Mouse (Mus musculus): ENCODE data around the gene Ccser1.

Ccser1 gene

DNA sequence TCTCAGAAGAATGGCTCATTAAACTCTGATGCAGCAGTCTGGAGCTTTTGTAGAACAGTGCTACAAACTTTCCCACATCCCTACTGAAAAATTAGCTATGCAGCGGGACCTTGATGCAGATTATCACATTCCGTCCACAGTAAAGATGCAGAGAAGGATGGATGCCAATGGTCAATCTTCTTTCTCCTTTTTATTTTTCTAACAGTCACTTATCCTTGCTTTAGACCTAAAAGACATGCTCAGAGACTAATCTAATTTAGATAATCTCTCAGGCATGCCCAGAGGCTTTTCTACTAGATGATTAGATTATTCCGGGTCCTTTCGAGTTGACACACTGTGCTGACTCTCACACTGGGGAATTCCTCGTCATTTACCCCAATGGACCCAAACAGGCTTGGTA lies 421.8 kb downstream of the Ccser1 start:
- no peak for ATAC-seq (ENCODE audit: insufficient number of reproducible peaks, low FRiP score, low TSS enrichment)

DNA sequence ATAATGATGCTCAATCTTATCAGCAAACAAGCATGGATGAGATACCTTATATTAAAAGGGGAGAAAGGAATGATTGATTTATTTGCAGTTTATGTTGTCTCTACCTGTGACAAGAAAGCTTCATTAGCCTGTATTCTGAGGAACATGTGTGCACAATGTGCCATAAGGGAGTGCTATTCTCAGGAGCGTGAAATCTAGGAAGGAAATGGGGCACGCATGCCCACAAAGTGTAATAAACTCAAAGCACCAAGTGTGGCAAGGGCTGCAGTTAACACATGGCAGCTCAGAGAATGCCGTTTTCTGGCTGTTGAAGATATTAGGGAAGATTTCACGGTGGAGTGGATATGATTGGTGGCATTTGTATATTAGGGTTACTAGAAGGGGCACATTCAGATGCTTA lies 434.8 kb downstream of the Ccser1 start:
- no peak for ATAC-seq (ENCODE audit: insufficient number of reproducible peaks, low FRiP score, low TSS enrichment)

DNA sequence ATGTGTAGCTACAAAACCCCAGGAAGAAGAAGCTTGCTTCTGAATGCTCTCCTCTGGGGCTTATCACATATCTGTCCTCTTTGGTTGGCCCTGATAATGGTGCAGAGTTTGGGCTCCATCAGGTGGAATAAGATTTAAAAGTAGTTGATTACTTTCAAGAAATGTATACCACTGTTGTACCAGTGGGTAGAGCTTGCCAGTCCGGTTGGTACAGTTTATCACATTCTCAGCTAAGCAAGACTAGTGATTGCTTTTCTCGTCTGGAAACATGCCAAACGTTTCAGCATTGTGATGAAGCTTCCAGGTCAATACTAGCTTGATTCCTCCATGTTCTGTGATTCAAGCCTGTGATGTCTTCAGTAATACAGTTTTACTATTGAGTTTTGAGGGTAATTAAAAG lies 441.6 kb downstream of the Ccser1 start:
- ATAC-seq (ENCODE audit: insufficient number of reproducible peaks, low FRiP score, low TSS enrichment) = no peak

DNA sequence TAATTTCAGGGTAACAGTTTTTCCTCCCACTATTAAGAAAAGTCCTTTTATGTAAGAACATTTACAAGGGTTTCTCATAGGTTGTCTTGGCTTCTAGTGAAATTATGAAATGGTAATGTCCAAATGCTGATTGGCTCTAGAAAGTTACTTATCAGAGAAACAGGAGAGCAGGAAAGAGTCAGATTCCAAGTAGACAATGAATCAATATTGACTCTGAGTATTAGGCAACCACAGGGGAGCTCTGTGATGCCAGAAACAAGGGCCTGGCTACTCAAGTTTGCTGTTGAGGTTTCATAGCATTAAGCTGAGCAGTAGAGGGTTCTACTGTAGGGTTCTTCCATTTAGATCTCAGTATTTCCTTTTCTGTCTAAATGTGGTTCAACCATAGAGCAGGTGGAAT lies 481.3 kb downstream of the Ccser1 start:
- ATAC-seq (ENCODE audit: insufficient number of reproducible peaks, low FRiP score, low TSS enrichment) = no peak

DNA sequence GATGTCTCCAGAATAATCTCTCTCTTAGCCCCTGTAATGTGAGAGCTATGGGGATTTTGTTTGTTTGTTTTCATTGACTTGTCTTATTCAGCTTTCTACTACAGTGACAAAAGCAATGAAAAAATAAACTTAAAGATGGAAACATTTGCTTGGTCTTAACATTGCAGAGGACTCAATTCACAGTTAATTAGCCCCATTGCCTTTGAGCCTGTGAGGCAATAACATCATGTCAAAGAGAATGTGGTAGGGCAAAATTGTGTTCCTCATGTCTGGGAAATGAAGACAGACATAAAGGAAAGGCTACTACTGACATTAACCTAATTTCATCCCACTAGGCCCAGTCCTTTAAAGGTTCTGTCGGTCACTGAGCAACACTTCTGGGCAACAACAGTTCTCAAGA lies 484.4 kb downstream of the Ccser1 start:
- ATAC-seq (ENCODE audit: insufficient number of reproducible peaks, low FRiP score, low TSS enrichment) = no peak

DNA sequence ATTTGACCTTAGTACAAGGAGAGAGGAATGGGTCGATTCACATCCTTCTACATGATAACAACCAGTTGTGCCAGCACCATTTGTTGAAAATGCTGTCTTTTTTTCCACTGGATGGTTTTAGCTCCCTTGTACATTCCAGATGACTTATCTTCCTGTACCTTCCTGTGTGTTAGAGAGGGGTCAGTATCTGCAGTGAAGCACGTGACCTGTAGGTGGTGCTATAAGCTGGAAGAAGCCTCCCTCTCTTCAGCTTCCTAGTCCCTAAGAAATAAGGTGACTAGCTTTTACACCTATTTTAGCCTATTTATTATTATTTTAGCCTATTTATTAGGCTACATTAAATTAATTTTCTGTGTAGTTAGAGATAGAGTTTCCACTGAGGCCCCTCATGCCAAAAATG lies 506.9 kb downstream of the Ccser1 start:
- no peak for ATAC-seq (ENCODE audit: insufficient number of reproducible peaks, low FRiP score, low TSS enrichment)

DNA sequence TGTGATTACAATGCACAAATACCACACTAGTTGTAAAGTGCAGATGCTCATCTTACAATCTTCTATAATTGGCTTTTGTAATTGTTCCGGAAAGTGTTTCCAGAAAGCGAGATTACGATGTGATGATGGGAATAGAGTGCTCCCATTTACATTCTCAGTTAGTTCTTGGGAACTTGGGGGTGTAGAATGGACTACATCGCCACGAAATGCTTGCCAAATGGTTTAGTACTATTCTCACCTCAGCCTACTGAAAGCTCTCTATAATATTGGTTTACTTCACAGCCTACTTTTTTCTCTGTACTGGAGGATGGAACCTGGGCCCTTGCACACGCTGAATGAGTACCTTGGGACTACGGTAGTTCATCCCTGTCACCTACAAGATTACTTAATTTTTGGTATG lies 522.9 kb downstream of the Ccser1 start:
- ATAC-seq (ENCODE audit: insufficient number of reproducible peaks, low FRiP score, low TSS enrichment) = no peak

DNA sequence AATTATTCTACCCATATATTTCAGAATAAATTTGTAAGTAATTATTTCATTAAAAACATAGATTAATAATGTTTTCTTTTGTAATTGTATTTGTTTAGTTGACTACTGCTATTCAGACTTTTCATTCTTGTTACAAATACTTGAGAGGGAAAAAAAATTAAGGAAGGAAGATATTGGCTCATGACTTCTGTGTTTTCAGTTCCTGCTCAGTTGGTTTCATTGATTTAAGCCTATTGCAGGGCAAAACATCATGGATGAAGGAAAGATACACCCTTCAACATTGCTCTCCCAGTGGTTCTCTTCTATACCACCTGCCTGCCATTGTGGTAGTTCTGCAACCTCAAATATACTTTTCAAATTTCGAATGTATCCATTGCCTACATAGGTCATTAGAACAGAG lies 541.1 kb downstream of the Ccser1 start:
- ATAC-seq (ENCODE audit: insufficient number of reproducible peaks, low FRiP score, low TSS enrichment) = no peak

DNA sequence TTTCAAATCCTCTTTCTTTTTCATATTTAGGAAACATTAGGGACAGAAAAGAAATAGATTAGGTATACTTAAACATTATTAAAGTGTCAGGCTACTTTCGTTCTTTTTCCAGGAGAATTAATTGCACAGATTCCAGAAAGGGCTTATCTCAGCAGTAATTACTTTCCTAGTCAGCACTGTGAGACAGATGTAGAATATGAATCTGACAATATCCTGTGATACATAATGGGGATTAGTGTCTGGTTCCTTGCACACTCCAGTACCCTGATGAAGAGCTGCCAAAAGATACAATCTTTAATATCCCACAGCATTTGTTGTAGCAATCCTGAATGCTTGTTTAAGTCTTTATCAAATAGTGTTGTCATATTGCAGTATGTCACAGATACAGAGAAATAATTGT lies 548.9 kb downstream of the Ccser1 start:
- no peak for ATAC-seq (ENCODE audit: insufficient number of reproducible peaks, low FRiP score, low TSS enrichment)

DNA sequence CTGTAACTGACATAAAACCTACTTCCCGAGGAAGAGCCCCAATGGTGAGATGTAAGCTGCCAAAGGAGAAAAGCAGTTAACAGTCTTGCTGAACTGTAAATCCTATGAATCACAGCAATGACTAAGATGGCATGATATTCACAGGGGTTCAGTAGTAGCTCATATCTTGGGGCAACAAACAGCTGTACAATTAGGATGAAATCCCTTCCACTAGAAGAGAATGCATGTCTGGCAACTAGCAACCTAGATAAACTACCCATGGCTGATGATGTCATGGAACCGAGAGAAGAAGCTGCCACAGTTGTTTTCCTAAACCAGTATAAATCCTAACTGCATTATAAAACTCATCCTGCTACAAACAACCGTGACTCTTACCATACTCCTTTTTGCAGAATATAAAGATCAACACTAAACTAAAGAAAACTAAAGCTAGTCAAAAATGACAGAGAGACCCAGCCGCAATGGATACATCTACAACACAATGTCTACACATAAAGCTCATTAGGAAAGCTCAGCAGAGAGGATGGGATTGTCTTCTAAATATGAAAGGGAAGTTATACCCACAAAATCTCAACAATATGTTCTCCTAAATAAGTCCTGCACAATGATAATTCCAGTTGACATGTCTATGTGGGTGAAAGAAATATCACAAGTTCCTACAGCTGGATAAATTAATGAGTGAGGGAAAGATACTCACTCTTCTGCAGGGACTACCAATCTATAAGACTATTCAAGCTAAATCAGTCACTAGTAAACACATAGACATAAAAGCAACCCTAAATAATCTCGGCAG lies 550.2 kb downstream of the Ccser1 start:
- ATAC-seq (ENCODE audit: insufficient number of reproducible peaks, low FRiP score, low TSS enrichment) = no peak

DNA sequence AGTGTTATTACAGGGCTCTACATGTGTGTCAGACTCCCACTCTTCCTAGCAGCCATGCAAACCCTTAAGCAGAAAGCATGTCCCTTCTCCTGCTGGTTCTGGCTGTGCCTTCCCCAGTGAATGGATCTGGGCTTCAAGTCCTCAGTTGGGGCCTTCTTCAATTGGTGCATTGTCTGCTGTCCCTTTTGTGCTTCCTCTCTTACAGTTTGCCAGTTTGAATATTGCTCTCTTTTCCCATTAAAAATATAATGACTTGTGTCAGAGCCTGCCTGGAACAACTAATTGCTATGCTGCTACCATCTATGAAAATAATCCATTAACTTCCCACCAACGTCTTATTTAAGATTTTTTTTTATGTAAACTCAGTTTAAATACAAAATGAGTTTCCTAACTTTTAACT lies 566.2 kb downstream of the Ccser1 start:
- no peak for ATAC-seq (ENCODE audit: insufficient number of reproducible peaks, low FRiP score, low TSS enrichment)

DNA sequence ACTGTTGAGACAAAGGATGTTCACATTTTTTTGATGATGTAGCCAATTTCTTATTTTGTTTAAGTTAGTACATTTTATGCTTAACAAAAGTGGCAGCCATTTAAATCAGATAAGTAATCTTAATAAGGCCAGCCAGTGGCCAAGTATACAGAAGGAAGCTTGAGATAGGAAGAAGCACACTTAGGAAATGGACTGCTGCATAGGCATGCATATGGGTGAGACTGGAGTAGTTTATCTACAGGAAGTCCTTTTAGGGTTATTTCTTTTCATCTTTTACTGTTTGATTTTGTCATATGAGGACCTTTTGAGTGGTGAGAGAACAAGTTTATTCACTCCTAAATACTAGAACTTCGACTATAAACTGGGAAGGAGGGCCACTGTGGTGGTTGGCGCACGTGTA lies 582.0 kb downstream of the Ccser1 start:
- ATAC-seq (ENCODE audit: insufficient number of reproducible peaks, low FRiP score, low TSS enrichment) = no peak

DNA sequence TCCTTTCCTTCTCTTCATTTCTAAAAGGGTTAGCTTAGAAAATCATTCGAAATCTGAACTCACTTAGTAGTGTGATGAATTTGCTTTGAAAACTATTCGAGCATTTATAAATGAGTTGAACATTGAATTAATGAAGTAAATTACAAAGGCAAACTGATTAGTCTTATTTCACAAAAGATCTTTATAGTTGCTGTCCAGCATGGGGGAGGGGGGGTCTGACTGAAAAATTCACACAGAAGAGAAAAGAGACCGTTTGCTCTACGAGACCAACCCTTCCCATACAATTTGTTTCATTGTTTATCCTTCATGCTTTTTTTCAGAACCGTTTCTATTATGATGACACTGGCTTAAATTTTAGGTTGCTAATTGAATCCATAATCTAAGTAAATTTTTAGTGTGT lies 583.3 kb downstream of the Ccser1 start:
- ATAC-seq (ENCODE audit: insufficient number of reproducible peaks, low FRiP score, low TSS enrichment) = no peak

DNA sequence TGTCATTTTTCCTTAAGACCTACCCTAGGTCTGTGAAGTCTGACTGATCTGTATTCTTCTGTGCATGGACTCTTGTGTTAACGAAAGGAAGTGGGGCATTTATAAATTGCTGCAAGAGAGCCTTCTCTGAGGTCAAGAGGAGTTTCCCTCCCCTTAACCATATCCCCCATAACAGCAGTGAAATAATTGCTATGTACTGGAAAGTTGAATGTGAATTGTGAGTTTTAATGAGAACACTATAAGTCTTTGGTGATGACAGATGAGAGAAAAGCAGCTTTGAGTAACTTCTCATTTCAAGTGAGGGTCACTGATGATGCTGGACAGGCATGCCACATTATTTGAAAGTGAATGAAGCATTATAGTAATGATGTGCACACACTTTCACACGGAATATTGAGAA lies 585.7 kb downstream of the Ccser1 start:
- no peak for ATAC-seq (ENCODE audit: insufficient number of reproducible peaks, low FRiP score, low TSS enrichment)

DNA sequence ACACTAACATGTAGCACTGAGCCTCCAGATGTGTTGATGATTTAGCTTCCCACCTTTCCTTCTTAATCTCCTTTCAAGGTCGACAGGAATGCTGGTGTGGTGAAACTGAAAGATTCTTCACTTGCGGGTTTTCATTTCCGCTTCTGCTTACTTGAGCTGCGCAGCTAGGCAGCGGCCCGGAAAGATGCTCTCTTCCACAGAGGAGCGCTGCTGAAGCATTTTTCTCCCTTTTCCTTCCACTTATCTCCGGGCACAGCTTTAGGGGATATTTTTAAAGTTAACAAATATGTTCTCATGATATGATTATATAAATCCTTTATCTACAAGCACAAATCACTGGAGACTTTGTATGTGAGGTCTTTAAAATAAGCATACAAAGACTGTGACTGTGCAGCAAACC lies 587.0 kb downstream of the Ccser1 start:
- no peak for ATAC-seq (ENCODE audit: insufficient number of reproducible peaks, low FRiP score, low TSS enrichment)

DNA sequence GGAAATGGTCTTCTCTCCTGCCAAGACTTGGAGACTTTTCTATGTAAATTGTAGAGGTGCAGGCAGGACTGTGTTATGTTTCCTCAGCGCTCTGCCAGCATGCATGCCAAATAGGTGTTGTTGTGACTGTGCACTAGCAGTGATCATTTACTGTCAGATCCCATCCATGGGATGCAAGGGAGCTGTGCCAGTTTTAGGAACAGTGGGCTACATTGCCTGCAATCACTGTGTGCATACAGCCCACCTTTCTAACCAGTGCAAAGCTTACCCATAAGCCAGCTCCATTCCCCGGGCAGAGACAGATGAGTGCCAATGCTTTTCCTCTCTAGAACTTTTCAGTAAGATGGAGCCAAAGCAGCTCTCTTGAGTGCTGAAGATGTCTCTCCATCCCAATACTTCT lies 606.6 kb downstream of the Ccser1 start:
- no peak for ATAC-seq (ENCODE audit: insufficient number of reproducible peaks, low FRiP score, low TSS enrichment)

DNA sequence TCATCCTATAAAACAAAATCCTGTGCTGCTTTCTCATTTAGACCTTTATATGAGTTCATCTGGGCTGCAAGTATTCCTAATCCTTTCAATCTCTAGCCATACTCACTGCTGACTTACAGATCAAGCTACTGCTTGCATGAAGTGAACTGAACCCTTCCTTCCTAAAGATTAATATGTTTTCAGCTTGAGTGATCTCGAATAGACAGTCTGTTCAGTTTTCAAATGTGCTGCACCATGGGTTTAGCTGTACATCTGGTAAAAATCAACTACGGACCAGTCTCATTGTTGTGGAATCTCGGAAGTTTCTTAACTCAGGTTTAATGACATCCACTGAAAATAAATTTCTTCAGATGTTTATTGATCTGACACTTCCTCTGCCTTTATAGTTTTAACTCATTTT lies 620.8 kb downstream of the Ccser1 start:
- ATAC-seq (ENCODE audit: insufficient number of reproducible peaks, low FRiP score, low TSS enrichment) = no peak

DNA sequence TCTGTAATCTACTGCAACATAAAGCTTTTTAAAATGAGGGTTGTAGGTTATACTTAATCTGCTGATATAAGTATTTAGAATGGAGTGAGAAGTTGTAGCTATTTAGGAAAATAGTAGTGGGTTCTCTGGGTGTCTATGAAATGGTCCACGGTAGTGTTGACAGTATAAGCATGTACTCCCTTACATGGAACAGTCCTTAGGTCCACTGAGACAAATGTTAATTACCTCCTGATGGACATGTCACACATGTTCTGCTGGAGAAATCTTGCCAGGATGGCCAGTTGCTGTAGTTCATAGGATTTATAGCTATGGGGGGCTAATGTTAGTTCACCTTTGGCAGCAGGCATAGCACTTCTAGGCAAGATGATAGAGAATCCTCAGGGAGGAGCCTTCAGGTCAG lies 625.4 kb downstream of the Ccser1 start:
- no peak for ATAC-seq (ENCODE audit: insufficient number of reproducible peaks, low FRiP score, low TSS enrichment)

DNA sequence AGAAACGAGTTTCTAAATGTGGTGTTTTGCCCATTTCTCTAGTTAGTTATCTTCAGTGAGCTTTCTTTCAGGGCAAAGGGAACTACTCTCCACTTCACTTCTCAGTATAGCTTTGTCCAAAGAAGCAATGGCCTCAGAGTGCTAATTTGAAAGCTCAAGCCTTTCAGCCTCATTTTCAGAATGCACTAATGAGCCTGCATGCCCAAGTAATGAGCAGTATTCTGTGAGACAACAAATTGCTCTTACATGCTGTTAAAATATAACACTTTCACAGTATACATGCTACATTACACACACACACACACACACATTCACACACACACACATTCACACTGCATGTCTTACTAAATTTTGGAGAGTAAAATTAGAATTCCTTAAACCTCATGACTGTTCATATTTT lies 637.6 kb downstream of the Ccser1 start:
- no peak for ATAC-seq (ENCODE audit: insufficient number of reproducible peaks, low FRiP score, low TSS enrichment)

DNA sequence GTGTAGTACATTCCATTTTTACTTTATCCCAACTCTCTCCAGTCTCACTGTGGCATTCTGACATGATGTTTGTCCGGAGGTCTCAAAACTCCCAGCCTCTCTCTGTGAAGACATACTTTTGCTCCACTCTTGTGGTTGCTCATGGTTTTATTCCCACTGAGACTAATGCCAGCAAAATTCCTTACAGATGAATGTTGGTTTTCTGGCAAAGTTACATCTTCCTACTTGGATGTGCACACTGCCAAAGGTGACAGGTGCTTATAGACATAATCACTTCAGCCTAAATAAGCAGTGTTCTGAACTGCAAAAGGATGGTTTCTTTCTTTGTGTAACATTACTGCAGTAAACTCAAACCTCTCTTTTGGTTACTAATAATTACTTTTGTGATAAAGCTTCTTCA lies 696.2 kb downstream of the Ccser1 start:
- peak; percentile 61; the same call in 1 of the 2 replicates for ATAC-seq (ENCODE audit: insufficient number of reproducible peaks, low FRiP score, low TSS enrichment)

DNA sequence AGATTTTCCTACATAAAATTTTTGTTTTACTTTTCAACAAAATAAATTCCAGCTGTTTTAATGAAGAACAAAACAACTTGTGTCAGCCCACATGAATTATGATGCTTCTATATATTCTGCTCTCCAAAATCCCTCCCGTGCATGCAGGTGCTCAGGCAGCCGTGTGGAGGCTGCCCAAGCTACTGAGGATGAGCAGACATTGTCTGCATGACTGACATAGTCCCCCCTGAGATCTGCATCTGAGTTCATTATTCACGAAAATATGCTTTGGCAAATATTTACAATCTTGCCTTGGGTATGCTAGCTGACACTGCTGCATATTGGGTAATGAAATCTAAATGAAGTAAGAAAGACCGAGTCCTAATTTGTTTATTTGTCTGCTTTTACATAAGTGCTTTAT lies 718.1 kb downstream of the Ccser1 start:
- ATAC-seq (ENCODE audit: insufficient number of reproducible peaks, low FRiP score, low TSS enrichment) = no peak

DNA sequence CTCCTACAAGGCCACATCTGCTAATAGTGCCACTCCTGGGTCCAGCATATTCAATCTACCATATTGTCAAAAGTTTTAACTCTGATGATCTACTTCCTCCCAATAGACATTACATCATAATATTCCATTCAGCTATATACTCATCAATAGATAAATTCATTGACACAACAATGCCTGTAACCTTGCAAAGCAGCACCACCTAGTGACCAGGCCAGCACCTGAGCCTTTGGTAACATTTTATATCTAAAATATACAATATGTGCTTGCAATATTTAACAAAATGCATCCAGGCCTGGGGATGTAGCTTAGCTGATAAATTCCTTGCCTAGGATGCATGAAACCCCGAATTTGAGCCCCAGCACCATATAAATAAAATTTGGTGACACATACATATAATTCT lies 722.6 kb downstream of the Ccser1 start:
- no peak for ATAC-seq (ENCODE audit: insufficient number of reproducible peaks, low FRiP score, low TSS enrichment)

DNA sequence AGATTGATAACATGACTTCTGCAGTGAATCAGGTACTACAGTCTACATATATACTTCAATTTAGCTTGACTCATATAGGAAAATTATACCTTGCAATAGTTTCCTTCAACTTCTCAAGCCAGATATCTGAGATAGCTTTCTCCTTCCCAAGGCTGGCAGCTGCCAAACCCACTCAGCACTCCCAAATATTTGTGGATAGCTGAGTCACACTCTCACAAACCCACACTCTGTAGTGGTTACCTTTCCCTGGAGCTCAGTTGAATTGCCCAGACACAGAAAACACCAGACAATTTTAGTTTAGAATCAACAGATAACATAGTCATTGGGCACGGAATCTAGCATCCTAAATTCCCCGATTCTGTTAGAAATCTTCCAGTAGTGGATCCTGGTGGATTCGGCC lies 732.8 kb downstream of the Ccser1 start:
- no peak for ATAC-seq (ENCODE audit: insufficient number of reproducible peaks, low FRiP score, low TSS enrichment)
